Mouse (Mus musculus): ENCODE results near the gene Slc25a22. TPM values are rescaled to one million over a fixed set of nuclear protein-coding genes. Genes with fewer than 3 reads are reported as not detected.

Gene Slc25a22
- polyA plus RNA-seq, 1 experiment from 2014 or later, result 14.1 TPM

DNA sequence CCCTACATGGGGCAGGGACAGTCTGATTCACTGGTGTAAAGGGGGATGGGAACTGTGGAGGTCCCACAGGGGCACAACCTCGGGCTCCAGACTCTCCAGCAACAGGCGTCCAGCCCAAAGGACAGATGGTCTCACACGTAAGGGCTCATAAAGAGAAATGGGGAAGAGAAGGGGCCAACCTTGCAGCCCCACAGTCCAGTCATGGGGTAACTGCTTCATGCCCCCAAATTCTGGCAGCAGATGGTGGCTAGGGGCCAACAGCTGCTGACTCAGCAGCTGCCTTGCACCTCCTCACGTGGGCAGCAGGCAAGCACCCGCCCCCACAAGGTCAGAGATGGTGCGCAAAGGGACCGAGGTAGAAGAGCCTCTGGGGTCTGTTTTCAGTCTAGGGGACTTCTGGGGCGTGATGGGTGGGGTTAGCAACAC is 5.5 kb downstream of the Slc25a22 start:
- WGBS, result 76% methylated on average over 8 of the region's 8 CpGs
- Histone ChIP-seq H3K27ac (no peak overlapping the region), H3K4me2 (no peak overlapping the region), H3K4me1 (replicated peaks) (peaks cover 60% of the 10 kb centered on the region), H3K9me3 (replicated peaks) (no peaks in the 10 kb centered on the region), H3K9ac (no peak overlapping the region), H3K27me3 (no peaks in the 10 kb centered on the region), H3K36me3 (peaks cover 8% of the 10 kb centered on the region), H3K4me3 (no peak overlapping the region)
- no peak for ATAC-seq (replicated peaks; ENCODE audit: insufficient number of reproducible peaks, insufficient read depth, low FRiP score, low read depth)

DNA sequence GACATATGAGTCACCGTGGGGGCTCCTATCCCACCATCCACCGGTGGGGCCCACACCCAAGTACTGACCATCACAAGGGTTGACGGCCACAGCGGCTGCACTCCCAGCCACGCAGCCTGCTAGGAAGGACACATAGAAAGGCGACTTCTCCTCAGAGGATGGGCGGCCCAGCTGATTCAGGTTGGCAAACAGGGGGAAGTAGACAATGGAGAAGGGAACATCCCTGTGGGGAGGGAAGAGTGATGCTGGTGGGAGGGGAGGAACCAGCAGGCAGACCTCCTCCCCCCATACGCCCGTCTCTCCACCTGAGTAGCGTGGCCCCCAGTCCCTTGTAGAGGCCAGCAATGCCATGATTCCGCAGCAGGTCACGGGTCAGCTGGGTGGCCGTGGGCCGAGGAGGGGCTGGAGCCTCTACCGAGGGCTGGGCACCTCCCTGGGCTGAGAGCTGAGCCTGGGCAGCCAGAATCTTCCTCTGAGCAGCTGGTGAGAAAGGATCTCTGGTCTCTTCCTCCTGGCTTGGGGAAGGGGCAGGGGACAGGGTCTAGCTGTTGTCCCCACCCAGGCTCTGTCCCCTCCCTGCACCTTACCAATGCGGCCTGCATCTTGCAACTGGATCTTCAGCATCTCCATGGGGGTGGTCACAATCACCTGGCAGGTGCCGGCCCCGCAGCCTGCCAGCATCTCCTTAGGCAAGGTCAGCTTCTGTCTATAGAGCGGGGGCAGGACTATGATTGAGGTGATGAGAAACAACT is 6.1 kb downstream of the Slc25a22 start:
- Histone ChIP-seq H3K4me1 (replicated peaks) (peaks cover 54% of the 10 kb centered on the region), H3K36me3 (peaks cover 8% of the 10 kb centered on the region), H3K4me2 (no peak overlapping the region), H3K27me3 (no peaks in the 10 kb centered on the region), H3K27ac (no peak overlapping the region), H3K4me3 (no peak overlapping the region), H3K9me3 (replicated peaks) (no peaks in the 10 kb centered on the region), H3K9ac (no peak overlapping the region)
- WGBS, result 90% methylated on average over 19 of the region's 19 CpGs
- ATAC-seq (replicated peaks; ENCODE audit: insufficient number of reproducible peaks, insufficient read depth, low FRiP score, low read depth), result no peak

DNA sequence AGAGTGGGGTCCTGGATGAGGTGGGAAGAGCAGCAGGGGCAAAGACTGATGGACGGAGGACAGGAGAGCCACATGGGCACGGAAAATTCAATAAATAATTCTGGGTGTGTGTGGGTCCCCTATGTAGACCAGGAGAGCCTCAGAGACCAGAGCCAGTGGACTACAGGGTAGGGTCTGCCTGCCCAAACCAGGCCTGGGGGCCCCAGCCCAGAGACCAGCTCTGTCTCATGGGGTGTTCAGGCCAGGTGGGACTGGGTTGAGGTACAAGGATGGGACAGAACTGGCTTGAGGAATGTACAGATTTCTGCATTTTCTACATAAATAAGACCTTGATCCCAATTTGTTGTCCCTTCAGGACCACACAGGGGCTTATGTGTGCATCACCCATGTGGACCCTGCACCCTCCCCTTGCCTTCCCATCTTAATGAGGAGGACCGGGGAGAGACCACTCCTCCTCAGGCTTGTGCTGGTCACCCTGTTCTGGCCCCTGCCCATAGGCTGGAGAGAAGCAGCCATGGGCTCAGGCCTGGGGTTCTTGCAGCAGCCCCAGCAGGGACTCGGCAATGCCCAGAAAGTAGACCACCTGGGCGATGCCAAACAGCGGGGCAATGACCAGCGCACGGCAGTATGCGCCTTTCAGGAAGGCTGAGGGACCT is 7.0 kb downstream of the Slc25a22 start:
- peaks cover 48% of the 10 kb centered on the region for H3K4me1 ChIP-seq (replicated peaks)
- no peak for ATAC-seq (replicated peaks; ENCODE audit: insufficient number of reproducible peaks, insufficient read depth, low FRiP score, low read depth)
- 92% methylated on average over 9 of the region's 9 CpGs for WGBS
- no peak overlapping the region for H3K9ac ChIP-seq
- no peaks in the 10 kb centered on the region for H3K27me3 ChIP-seq
- H3K36me3 ChIP-seq, result peaks cover 8% of the 10 kb centered on the region
- no peak overlapping the region for H3K4me2 ChIP-seq
- H3K4me3 ChIP-seq, result no peak overlapping the region
- H3K27ac ChIP-seq, result no peak overlapping the region
- no peaks in the 10 kb centered on the region for H3K9me3 ChIP-seq (replicated peaks)

DNA sequence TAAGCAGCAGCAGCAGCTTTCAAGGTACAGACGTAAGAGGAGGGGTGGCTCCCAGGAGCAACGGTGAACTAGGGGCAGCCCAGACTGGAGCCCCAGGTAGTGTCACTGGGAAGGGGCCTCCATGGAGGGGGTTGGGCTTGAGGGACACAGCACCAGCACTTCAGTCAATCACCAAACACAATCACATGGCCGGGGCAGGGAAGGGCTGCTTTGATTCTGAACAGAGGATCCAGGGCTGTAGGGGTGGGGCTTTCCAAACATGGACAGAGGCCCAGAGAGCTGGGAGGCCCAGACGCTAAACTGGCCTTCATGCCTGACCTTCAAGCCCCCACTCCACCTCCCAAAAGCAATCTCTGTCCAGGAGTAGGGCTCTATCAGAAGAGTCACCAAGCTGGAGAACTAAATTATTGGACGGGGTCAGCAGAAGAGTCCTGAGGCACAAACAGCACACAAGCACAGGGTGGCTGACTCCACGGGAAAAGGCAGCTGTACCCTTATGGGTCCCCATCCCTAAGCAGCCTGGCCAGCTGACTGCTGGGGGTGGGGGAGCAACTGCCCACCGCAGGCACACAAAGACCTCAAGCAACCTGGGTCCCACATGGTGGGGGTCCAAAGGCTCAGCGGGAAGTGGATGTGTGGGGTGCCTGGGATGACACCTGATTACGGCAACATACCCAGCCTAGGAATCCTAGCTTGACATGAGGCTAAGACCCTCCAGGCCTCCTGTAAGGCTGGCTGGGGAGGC is 7.7 kb downstream of the Slc25a22 start:
- 0 out of 2 replicates have a peak overlapping the region, but pooled peaks have one; percentile 27 for H3K9ac ChIP-seq
- H3K36me3 ChIP-seq, result peaks cover 8% of the 10 kb centered on the region
- 45% methylated on average over 9 of the region's 9 CpGs for whole genome bisulfite sequencing
- H3K4me3 ChIP-seq, result peak overlapping the region; percentile 29; the same call in 1 of the 2 replicates
- H3K4me1 ChIP-seq (replicated peaks), result peaks cover 43% of the 10 kb centered on the region
- no peaks in the 10 kb centered on the region for H3K27me3 ChIP-seq
- no peaks in the 10 kb centered on the region for H3K9me3 ChIP-seq (replicated peaks)
- H3K4me2 ChIP-seq, result peak overlapping the region; percentile 54; the same call in 1 of the 2 replicates
- peak overlapping the region; percentile 55 for H3K27ac ChIP-seq
- 0 out of 2 replicates have a peak, but pooled peaks have one; percentile 21 for ATAC-seq (replicated peaks; ENCODE audit: insufficient number of reproducible peaks, insufficient read depth, low FRiP score, low read depth)

DNA sequence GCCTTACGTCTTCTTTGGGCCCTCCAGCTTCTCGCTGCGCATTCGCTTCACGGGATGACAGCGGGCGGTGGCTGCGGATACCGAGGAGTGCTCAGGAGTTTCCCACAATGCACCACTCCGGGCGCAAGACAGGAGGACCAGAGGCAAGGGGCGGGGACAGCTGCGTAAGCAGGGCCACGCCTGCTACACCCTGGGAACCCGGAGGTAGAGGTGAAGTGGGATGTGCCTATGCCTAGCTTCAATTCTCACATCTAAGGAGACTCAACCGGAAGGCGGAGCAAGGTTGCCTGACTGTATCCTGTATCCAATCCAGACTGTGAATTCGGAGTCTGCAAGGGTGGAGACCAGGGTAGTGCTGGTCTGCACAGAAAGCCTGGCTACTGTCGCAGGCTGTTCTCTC is 8.4 kb downstream of the Slc25a22 start, which contains the start of gene Cend1:
Gene Cend1 (minus strand): TSS at position 182 of the 400 bp plus-strand sequence.
- Histone ChIP-seq H3K9me3 (replicated peaks) (no peaks in the 10 kb centered on the region), H3K4me1 (replicated peaks) (peaks cover 36% of the 10 kb centered on the region), H3K4me2 (peak within 1 kb of the TSS; percentile 54), H3K4me3 (peak within 1 kb of the TSS; percentile 29), H3K9ac (0 out of 2 replicates have a peak within 1 kb of the TSS, but pooled peaks have one; percentile 27), H3K27me3 (no peaks in the 10 kb centered on the region), H3K27ac (peak within 1 kb of the TSS; percentile 55), H3K36me3 (peaks cover 8% of the 10 kb centered on the region)
- WGBS, result 3% methylated on average over 19 of the region's 19 CpGs
- ATAC-seq (replicated peaks; ENCODE audit: insufficient number of reproducible peaks, insufficient read depth, low FRiP score, low read depth), result no peak; the same call in 1 of the 2 replicates

DNA sequence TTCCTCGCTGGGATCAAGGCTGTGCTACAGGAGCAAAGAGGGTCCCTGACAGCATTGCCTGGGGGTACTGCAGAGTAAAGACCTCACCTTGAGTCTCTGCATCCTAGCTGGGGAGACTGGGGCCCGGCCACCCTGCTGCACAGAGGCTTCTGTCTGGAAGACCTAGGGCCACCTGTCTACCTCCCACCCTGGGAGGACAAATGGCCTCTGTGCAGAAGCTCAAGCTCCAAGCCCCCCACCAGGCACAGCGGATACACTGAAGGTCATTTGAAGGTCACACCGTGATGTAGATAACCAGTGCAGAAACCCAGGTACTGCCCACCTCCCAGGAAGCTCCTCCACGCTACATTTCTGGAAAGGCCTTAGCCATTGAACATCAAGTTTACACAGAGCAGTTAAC is 9.0 kb downstream of the Slc25a22 start:
- Histone ChIP-seq H3K9ac (no peak overlapping the region), H3K4me2 (peak overlapping the region; percentile 54)

DNA sequence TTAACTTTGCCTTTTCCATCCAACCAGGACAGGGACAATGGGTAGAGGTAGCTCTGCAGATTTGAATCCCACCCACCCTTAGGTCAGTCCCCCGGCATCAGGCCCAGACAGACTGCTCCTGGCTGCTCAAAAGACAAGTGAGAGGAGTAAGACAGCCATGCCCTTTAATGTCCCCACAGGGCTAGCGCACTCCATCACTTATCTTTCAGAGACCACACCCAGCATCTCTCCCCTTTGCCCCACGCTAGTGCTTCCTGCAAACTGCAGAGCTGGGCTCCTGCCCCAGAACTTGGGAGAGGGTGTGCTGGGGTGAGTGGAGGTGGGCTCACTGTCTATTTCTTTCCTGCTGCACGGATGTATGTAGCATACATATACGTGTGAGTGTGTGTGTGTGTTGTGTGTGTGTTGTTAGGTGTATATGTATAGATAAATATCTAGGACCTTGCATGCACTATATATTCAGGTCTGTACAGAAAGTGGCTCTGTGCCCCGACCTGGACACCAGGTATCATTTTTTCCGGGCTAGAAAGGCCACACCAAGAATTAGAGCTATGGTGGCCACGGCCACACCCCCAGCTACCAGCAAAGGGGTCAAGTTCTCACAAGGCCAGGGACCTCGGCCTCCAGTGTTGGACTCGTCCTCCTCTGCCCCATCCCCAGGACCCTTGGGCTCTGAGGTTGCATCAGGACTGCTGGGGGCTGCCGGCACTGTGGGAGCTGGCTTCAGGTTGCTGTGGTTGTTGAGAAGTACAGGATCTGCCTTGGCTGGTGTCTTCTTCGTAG is 10.6 kb downstream of the Slc25a22 start:
- Histone ChIP-seq H3K4me1 (replicated peaks) (peaks cover 24% of the 10 kb centered on the region), H3K36me3 (no peaks in the 10 kb centered on the region; the same call in none of the 2 replicates), H3K27me3 (no peaks in the 10 kb centered on the region), H3K9ac (no peak overlapping the region), H3K4me2 (no peak overlapping the region), H3K27ac (no peak overlapping the region), H3K9me3 (replicated peaks) (no peaks in the 10 kb centered on the region), H3K4me3 (no peak overlapping the region)
- WGBS, result 75% methylated on average over 12 of the region's 12 CpGs
- ATAC-seq (replicated peaks; ENCODE audit: insufficient number of reproducible peaks, insufficient read depth, low FRiP score, low read depth), result no peak

More for the DNA sequence above, 9.0 kb downstream of the Slc25a22 start:
- ATAC-seq (replicated peaks; ENCODE audit: insufficient number of reproducible peaks, insufficient read depth, low FRiP score, low read depth), result no peak
- Histone ChIP-seq H3K4me3 (peak overlapping the region; percentile 29), H3K9me3 (replicated peaks) (no peaks in the 10 kb centered on the region), H3K27me3 (no peaks in the 10 kb centered on the region), H3K36me3 (peaks cover 8% of the 10 kb centered on the region), H3K4me1 (replicated peaks) (peaks cover 30% of the 10 kb centered on the region), H3K27ac (no peak overlapping the region)
- 53% methylated on average over 5 of the region's 5 CpGs for WGBS

DNA sequence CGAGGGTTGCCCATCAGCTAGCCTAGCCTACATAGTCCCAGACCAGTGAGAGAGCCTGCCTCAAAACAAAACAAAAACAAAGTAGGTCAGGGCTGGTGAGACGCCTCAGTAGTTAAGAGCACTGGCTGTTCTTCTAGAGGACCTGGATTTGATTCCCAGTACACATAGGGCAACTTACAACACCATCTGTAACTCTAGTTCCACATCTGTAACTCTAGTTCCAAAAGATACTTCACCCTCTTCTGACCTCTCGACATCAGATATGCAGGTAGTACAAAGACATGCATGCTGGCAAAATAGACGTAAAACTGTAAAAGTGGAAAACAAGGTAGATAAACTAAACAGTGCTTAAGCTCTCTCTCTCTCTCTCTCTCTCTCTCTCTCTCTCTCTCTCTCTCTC is 13.9 kb downstream of the Slc25a22 start:
- Histone ChIP-seq H3K9ac (no peak overlapping the region), H3K27ac (no peak overlapping the region), H3K4me3 (no peak overlapping the region), H3K4me1 (replicated peaks) (peaks cover 7% of the 10 kb centered on the region; the same call in 1 of the 2 replicates), H3K36me3 (no peaks in the 10 kb centered on the region), H3K9me3 (replicated peaks) (no peaks in the 10 kb centered on the region), H3K4me2 (no peak overlapping the region), H3K27me3 (no peaks in the 10 kb centered on the region)
- 48% methylated on average over 4 of the region's 4 CpGs for WGBS
- no peak for ATAC-seq (replicated peaks; ENCODE audit: insufficient number of reproducible peaks, insufficient read depth, low FRiP score, low read depth)

DNA sequence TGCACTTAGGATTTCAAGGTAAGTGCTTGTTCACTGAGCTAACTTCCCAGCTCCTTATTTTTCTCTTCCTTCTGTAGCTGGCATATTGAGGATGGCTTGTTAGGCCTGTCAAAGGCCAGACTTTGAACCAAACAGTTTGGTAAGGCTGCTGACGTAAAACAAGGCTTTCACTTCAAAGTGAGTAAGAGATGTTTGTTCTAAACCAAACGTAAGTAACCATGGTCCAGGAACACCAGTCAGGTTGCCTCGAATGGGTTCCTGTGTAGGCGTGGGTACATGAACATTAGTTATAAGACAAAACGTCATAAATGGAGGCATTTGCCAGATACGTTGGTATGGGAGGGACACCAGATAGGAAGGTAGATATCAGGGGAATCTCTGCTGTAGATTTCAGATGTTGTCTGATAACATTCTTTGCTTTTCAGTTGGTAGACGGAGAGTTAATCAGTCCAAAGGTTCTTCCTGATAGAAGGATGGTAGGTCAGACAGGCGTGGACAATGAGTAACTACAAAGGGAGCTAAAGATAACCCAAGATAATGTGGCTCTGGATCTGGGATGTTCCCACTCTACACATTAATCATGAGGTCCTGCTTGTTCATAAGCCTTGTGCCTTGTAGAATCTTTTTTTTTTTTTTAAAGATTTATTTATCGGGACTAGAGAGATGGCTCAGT is 17.5 kb downstream of the Slc25a22 start:
- H3K27me3 ChIP-seq, result no peaks in the 10 kb centered on the region
- no peak overlapping the region for H3K4me2 ChIP-seq
- no peaks in the 10 kb centered on the region for H3K36me3 ChIP-seq
- H3K9ac ChIP-seq, result no peak overlapping the region
- H3K9me3 ChIP-seq (replicated peaks), result no peaks in the 10 kb centered on the region
- no peak overlapping the region for H3K27ac ChIP-seq
- no peaks in the 10 kb centered on the region for H3K4me1 ChIP-seq (replicated peaks)
- H3K4me3 ChIP-seq, result no peak overlapping the region
- 72% methylated on average over 9 of the region's 9 CpGs for WGBS
- ATAC-seq (replicated peaks; ENCODE audit: insufficient number of reproducible peaks, insufficient read depth, low FRiP score, low read depth), result no peak

DNA sequence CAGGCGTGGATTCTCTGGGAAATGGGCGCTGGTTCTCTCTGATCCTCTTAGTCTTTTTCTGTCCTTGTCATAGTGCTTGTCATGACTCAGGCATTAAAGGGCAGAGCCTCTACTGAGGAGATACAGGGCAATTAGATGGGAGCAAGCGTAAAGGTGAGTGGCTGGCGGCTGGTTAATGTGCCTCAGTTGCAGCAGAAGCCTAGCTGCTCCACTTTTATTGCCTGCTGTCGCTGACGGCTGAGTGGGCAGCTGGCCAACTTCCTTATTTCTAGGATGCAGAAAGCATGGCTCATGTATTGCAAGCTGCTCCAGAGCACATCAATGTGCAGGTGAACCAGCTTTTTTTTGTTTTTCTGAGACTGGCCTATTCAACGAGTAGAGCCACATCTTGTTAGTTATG is 18.7 kb downstream of the Slc25a22 start:
- Histone ChIP-seq H3K36me3 (no peaks in the 10 kb centered on the region), H3K27ac (no peak overlapping the region), H3K4me3 (no peak overlapping the region), H3K4me2 (no peak overlapping the region), H3K27me3 (no peaks in the 10 kb centered on the region), H3K9me3 (replicated peaks) (no peaks in the 10 kb centered on the region), H3K4me1 (replicated peaks) (peaks cover 4% of the 10 kb centered on the region), H3K9ac (no peak overlapping the region)
- no peak for ATAC-seq (replicated peaks; ENCODE audit: insufficient number of reproducible peaks, insufficient read depth, low FRiP score, low read depth)
- WGBS, result 59% methylated on average over 7 of the region's 7 CpGs
